ENCODE assay signal across 10 mouse cellular contexts in the genomic region with DNA sequence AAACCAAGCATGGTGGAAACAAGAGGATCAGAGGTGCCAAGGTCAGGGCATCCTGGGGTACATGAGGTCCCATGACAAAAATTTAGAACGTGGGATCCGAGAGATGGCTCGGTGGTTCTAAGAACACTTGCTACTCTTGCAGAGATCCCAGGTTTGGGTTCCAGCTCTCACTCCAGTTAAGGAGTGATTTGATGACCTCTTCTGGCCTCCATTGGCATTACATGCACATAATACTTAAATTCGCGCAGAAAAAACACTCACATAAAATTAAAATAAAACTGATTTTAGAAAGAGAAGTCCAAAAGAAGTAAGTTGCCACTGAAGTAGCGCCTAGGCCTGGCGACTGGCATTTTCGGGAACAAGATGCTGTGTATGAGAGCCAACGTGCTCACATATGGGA. TPM values are rescaled to one million over a fixed set of nuclear protein-coding genes. Genes with fewer than 3 reads are reported as not detected.
DNase-seq lines count a peak whose midpoint lies in the region; ATAC-seq and TF ChIP-seq lines count a peak whose summit lies in the region.
"Had no signal": no experiment of that assay in that cellular context is flagged by ENCODE, and none has a peak within 500 bp of the region (broad histone marks: within the 10 kb centered on the region; RNA-seq: fewer than 3 reads in every experiment).

No protein-coding gene starts in this region.

- DNase-seq in gastrocnemius, adult 2 months = no peak
- DNase-seq in gastrocnemius, postnatal 14 days = no peak
- DNase-seq in liver, postnatal 0 days = no peak
- DNase-seq in R1 (ENCODE audit: low read depth, low spot score) = peak; percentile 64
- peak; percentile 45 for DNase-seq in induced T-regulatory cell, adult 2 months (ENCODE audit: low read depth)

- no peak overlapping the region for H3K4me2 ChIP-seq in liver, postnatal 0 days (ENCODE audit: low read depth, low read length)
- H3K4me2 ChIP-seq in liver, embryonic 12.5 days = no peak overlapping the region
- H3K4me2 ChIP-seq: heart, embryonic 13.5 days; midbrain, embryonic 12.5 days had no signal

- 59% methylated on average over 9 of the region's 9 CpGs for WGBS in liver, postnatal 0 days (ENCODE audit: insufficient replicate concordance)
- 59% methylated on average over 9 of the region's 9 CpGs for WGBS in liver, embryonic 12.5 days (ENCODE audit: insufficient replicate concordance)
- WGBS in small intestine, adult 2 months = 66% methylated on average over 9 of the region's 9 CpGs

- H3K27me3 ChIP-seq in liver, postnatal 0 days (ENCODE audit: insufficient read depth, low read length) = no peaks in the 10 kb centered on the region
- H3K27me3 ChIP-seq in liver, embryonic 12.5 days (replicated peaks) = no peaks in the 10 kb centered on the region
- H3K27me3 ChIP-seq in small intestine, adult 2 months (ENCODE audit: control insufficient read depth, insufficient read depth, low read length) = no peaks in the 10 kb centered on the region
- H3K27me3 ChIP-seq: heart, embryonic 13.5 days; midbrain, embryonic 12.5 days had no signal

- peak; percentile 68 for TF ChIP-seq CTCF in gastrocnemius, adult 2 months (IDR thresholded peaks at IDR 0.05)
- TF ChIP-seq CTCF in liver, postnatal 0 days (IDR thresholded peaks at IDR 0.05; ENCODE audit: low read depth) = peak; percentile 57
- peak; percentile 17; the same call in 1 of the 2 replicates for TF ChIP-seq CTCF in small intestine, adult 2 months (IDR thresholded peaks at IDR 0.05; ENCODE audit: extremely low read depth, insufficient read length, insufficient replicate concordance, low read depth, low read length)

- no peak for TF ChIP-seq POLR2A in small intestine, adult 2 months (IDR thresholded peaks at IDR 0.05; ENCODE audit: low read depth, low read length)

- no peak overlapping the region for H3K4me3 ChIP-seq in gastrocnemius, adult 2 months
- no peak overlapping the region for H3K4me3 ChIP-seq in liver, postnatal 0 days (ENCODE audit: low read depth, low read length)
- no peak overlapping the region for H3K4me3 ChIP-seq in liver, embryonic 12.5 days
- H3K4me3 ChIP-seq in small intestine, adult 2 months (ENCODE audit: low read depth, low read length) = no peak overlapping the region
- H3K4me3 ChIP-seq: heart, embryonic 13.5 days; midbrain, embryonic 12.5 days had no signal

- intact Hi-C loops in gastrocnemius, adult 2 months (cut with DNase I) = loop anchor here (1.0 kb wide), 1 partner anchor 191 kb away; no protein-coding TSS in a partner anchor
- intact Hi-C loops in gastrocnemius, postnatal 14 days (cut with DNase I; ENCODE audit: low total_unique reads) = loop anchor here (5.0 kb wide), 1 partner anchor 192 kb away; no protein-coding TSS in a partner anchor

- no peak overlapping the region for H3K9ac ChIP-seq in liver, postnatal 0 days (replicated peaks)
- no peak overlapping the region for H3K9ac ChIP-seq in liver, embryonic 12.5 days
- H3K9ac ChIP-seq: heart, embryonic 13.5 days; midbrain, embryonic 12.5 days had no signal

- TF ChIP-seq EP300 in liver, postnatal 0 days (IDR thresholded peaks at IDR 0.05; ENCODE audit: low read depth) = no peak

- ATAC-seq in liver, postnatal 0 days = no peak
- no peak for ATAC-seq in liver, embryonic 12.5 days
- no peak for ATAC-seq in erythroblast, adult 5-6 weeks (replicated peaks; ENCODE audit: low FRiP score, poor library complexity, severe bottlenecking)

- no peaks in the 10 kb centered on the region; the same call in 1 of the 2 replicates for H3K9me3 ChIP-seq in liver, postnatal 0 days (ENCODE audit: low read length)
- peaks cover 5% of the 10 kb centered on the region; the same call in 1 of the 2 replicates for H3K9me3 ChIP-seq in liver, embryonic 12.5 days (replicated peaks)
- H3K9me3 ChIP-seq: heart, embryonic 13.5 days had no signal

- H3K27ac ChIP-seq in gastrocnemius, adult 2 months = no peak overlapping the region
- no peak overlapping the region for H3K27ac ChIP-seq in liver, postnatal 0 days (ENCODE audit: low read depth)
- H3K27ac ChIP-seq in liver, embryonic 12.5 days = no peak overlapping the region
- no peak overlapping the region for H3K27ac ChIP-seq in small intestine, adult 2 months (ENCODE audit: insufficient read depth, low read depth, low read length)
- H3K27ac ChIP-seq: heart, embryonic 13.5 days; midbrain, embryonic 12.5 days had no signal

- no peaks in the 10 kb centered on the region for H3K36me3 ChIP-seq in liver, postnatal 0 days (replicated peaks; ENCODE audit: insufficient read depth, low read length)
- H3K36me3 ChIP-seq in liver, embryonic 12.5 days = no peaks in the 10 kb centered on the region
- H3K36me3 ChIP-seq in small intestine, adult 2 months (ENCODE audit: control insufficient read depth, insufficient read depth, low read length) = no peaks in the 10 kb centered on the region
- H3K36me3 ChIP-seq: heart, embryonic 13.5 days; midbrain, embryonic 12.5 days had no signal

- H3K4me1 ChIP-seq in liver, postnatal 0 days (ENCODE audit: insufficient read depth) = no peaks in the 10 kb centered on the region
- H3K4me1 ChIP-seq in liver, embryonic 12.5 days = no peaks in the 10 kb centered on the region
- H3K4me1 ChIP-seq in small intestine, adult 2 months (ENCODE audit: control insufficient read depth, insufficient read depth, insufficient read length, low read length) = 0 out of 2 replicates have a peak, but pooled peaks cover 2% of the 10 kb centered on the region
- H3K4me1 ChIP-seq: heart, embryonic 13.5 days; midbrain, embryonic 12.5 days had no signal

RNA-seq across cellular contexts. Expression of gene BC051019, which starts 4.4 kb away (rescaled TPM):
- not detected for total RNA-seq in gastrocnemius, adult 2 months (2021)
- not detected for total RNA-seq in gastrocnemius, postnatal 14 days (2021)
- polyA plus RNA-seq in liver, postnatal 0 days (2015; fragmentation: Nextera tagmentation; extraction: Ambion mirVana) = 0.08 TPM in 1 of 2 replicates, not detected in the other
- 0.13 and 0.25 TPM in 2 replicates for polyA plus RNA-seq in liver, embryonic 12.5 days (2016; fragmentation: Nextera tagmentation; extraction: Ambion mirVana)
- not detected in 2 replicates for polyA plus RNA-seq in small intestine, adult 2 months (2012; rRNA removed)
- total RNA-seq in erythroblast, adult 5-6 weeks (2015; ENCODE audit: low replicate concordance) = not detected in 2 replicates
- not detected in 2 replicates for total RNA-seq in erythroblast, adult 5-6 weeks (2017; ENCODE audit: low replicate concordance)
- polyA plus RNA-seq: midbrain, embryonic 12.5 days had no signal

RNA-seq across cellular contexts. Expression of gene Ascl3, which starts 12.2 kb away (rescaled TPM):
- not detected for total RNA-seq in gastrocnemius, adult 2 months (2021)
- not detected for total RNA-seq in gastrocnemius, postnatal 14 days (2021)
- polyA plus RNA-seq in liver, postnatal 0 days (2015; fragmentation: Nextera tagmentation; extraction: Ambion mirVana) = not detected in 2 replicates
- not detected in 2 replicates for polyA plus RNA-seq in liver, embryonic 12.5 days (2016; fragmentation: Nextera tagmentation; extraction: Ambion mirVana)
- polyA plus RNA-seq in small intestine, adult 2 months (2012; rRNA removed) = 0.27 and 1.0 TPM in 2 replicates
- total RNA-seq in erythroblast, adult 5-6 weeks (2015; ENCODE audit: low replicate concordance) = not detected in 2 replicates
- not detected in 2 replicates for total RNA-seq in erythroblast, adult 5-6 weeks (2017; ENCODE audit: low replicate concordance)
- polyA plus RNA-seq: heart, embryonic 13.5 days; midbrain, embryonic 12.5 days had no signal

RNA-seq across cellular contexts. Expression of gene Akip1, which starts 15.8 kb away (rescaled TPM):
- total RNA-seq in gastrocnemius, adult 2 months (2021) = 10 to 100 TPM; 10.3 to 17.8 TPM
- total RNA-seq in gastrocnemius, postnatal 14 days (2021) = 1 to 10 TPM; 6.5 to 7.4 TPM
- polyA plus RNA-seq in liver, postnatal 0 days (2015; fragmentation: Nextera tagmentation; extraction: Ambion mirVana) = 23.7 and 24.5 TPM in 2 replicates
- 47.9 and 50.2 TPM in 2 replicates for polyA plus RNA-seq in liver, embryonic 12.5 days (2016; fragmentation: Nextera tagmentation; extraction: Ambion mirVana)
- polyA plus RNA-seq in small intestine, adult 2 months (2012; rRNA removed) = 2.7 and 4.3 TPM in 2 replicates
- total RNA-seq in erythroblast, adult 5-6 weeks (2015; ENCODE audit: low replicate concordance) = 5.2 and 18.0 TPM in 2 replicates
- 3.2 and 6.4 TPM in 2 replicates for total RNA-seq in erythroblast, adult 5-6 weeks (2017; ENCODE audit: low replicate concordance)

RNA-seq across cellular contexts. Expression of gene St5, which starts 15.9 kb away (rescaled TPM):
- total RNA-seq in gastrocnemius, adult 2 months (2021) = 1 to 10 TPM; 6.8 to 7.7 TPM
- 10 to 100 TPM; 14.6 to 17.7 TPM for total RNA-seq in gastrocnemius, postnatal 14 days (2021)
- 33.4 and 33.9 TPM in 2 replicates for polyA plus RNA-seq in liver, postnatal 0 days (2015; fragmentation: Nextera tagmentation; extraction: Ambion mirVana)
- 25.1 and 25.3 TPM in 2 replicates for polyA plus RNA-seq in liver, embryonic 12.5 days (2016; fragmentation: Nextera tagmentation; extraction: Ambion mirVana)
- polyA plus RNA-seq in small intestine, adult 2 months (2012; rRNA removed) = 24.8 and 37.7 TPM in 2 replicates
- total RNA-seq in erythroblast, adult 5-6 weeks (2015; ENCODE audit: low replicate concordance) = 381 and 408 TPM in 2 replicates
- 250 and 390 TPM in 2 replicates for total RNA-seq in erythroblast, adult 5-6 weeks (2017; ENCODE audit: low replicate concordance)

RNA-seq across cellular contexts. Expression of gene Tmem9b, which starts 33.4 kb away (rescaled TPM):
- 10 to 100 TPM; 28.1 to 30.4 TPM for total RNA-seq in gastrocnemius, adult 2 months (2021)
- total RNA-seq in gastrocnemius, postnatal 14 days (2021) = 10 to 100 TPM; 25.2 to 26.2 TPM
- polyA plus RNA-seq in liver, postnatal 0 days (2015; fragmentation: Nextera tagmentation; extraction: Ambion mirVana) = 40.5 and 40.8 TPM in 2 replicates
- 38.8 and 39.6 TPM in 2 replicates for polyA plus RNA-seq in liver, embryonic 12.5 days (2016; fragmentation: Nextera tagmentation; extraction: Ambion mirVana)
- 26.4 and 53.9 TPM in 2 replicates for polyA plus RNA-seq in small intestine, adult 2 months (2012; rRNA removed)
- total RNA-seq in erythroblast, adult 5-6 weeks (2015; ENCODE audit: low replicate concordance) = 30.7 and 31.8 TPM in 2 replicates
- 13.0 and 18.7 TPM in 2 replicates for total RNA-seq in erythroblast, adult 5-6 weeks (2017; ENCODE audit: low replicate concordance)

Comparison
In these comparisons a context has a peak if more than half of its experiments do, and no peak if none do; other contexts are left out.
1. DNase-seq: peak in R1 (single experiment) and induced T-regulatory cell, adult 2 months (single experiment); none in gastrocnemius, adult 2 months (single experiment), gastrocnemius, postnatal 14 days (single experiment) and liver, postnatal 0 days (single experiment).
2. CTCF ChIP-seq: peak in every context shown above with its lines; median percentile 68 in gastrocnemius, adult 2 months; 57 in liver, postnatal 0 days; 17 in small intestine, adult 2 months.